Mouse (Mus musculus) liver, embryonic 16.5 days (tissue): ENCODE measurements around the gene Anks1. TPM values are rescaled to one million over a fixed set of nuclear protein-coding genes. Genes with fewer than 3 reads are reported as not detected.

Experiments
- ATAC-seq: fragments of 200-750 bp; cut with Nextera tagmentation; 2 replicates; pipeline ENCODE4 v1.8.0; 2017; ENCODE audit warnings: low read depth, mild to moderate bottlenecking, moderate number of reproducible peaks, moderate library complexity
- H3K27ac ChIP-seq: fragments of 300-500 bp; sonication (generic); 2 replicates; pipeline ENCODE4 v1.5.1; 2014; ENCODE audit warnings: mild to moderate bottlenecking, low read length
- H3K27me3 ChIP-seq: fragments of 300-500 bp; sonication (generic); 2 replicates; pipeline ENCODE4 v1.6.1; 2014; ENCODE audit warnings: low read depth, low read length, mixed read lengths; ENCODE audit not compliant: control insufficient read depth, insufficient read depth
- H3K36me3 ChIP-seq: fragments of 300-500 bp; sonication (generic); 2 replicates; pipeline ENCODE4 v1.6.1; 2014; ENCODE audit warnings: mild to moderate bottlenecking; ENCODE audit not compliant: control insufficient read depth, insufficient read depth
- H3K4me1 ChIP-seq: fragments of 300-500 bp; sonication (generic); 2 replicates; pipeline ENCODE4 v1.6.1; 2014; ENCODE audit warnings: low read depth, low read length, mixed read lengths; ENCODE audit not compliant: control insufficient read depth
- H3K4me2 ChIP-seq: fragments of 300-500 bp; sonication (generic); 2 replicates; pipeline ENCODE4 v1.6.1; 2014; ENCODE audit warnings: low read depth, low read length, mixed read lengths
- H3K4me3 ChIP-seq: fragments of 300-500 bp; sonication (generic); 2 replicates; pipeline ENCODE4 v1.5.1; 2014; ENCODE audit warnings: low read depth, mild to moderate bottlenecking, low read length
- H3K9ac ChIP-seq: fragments of 300-500 bp; sonication (generic); 2 replicates; pipeline ENCODE4 v1.6.1; 2014; ENCODE audit warnings: low read depth, low read length
- H3K9me3 ChIP-seq: fragments of 300-500 bp; sonication (generic); replicated peaks from 2 replicates; pipeline ENCODE4 v1.6.1; 2016; ENCODE audit warnings: low read length; ENCODE audit not compliant: control insufficient read depth
- WGBS: fragments of 180-500 bp; shearing (Covaris S2); extraction: QIAGEN DNeasy Blood & Tissue Kit; methylation state at CpG from one replicate; pipeline ENCODE4 v1.1.7; 2014; ENCODE audit not compliant: insufficient replicate concordance; 5-methylcytosine and 5-hydroxymethylcytosine counted together
- polyA plus RNA-seq: library from polyadenylated mRNA; unstranded; fragments of >200 nt; fragmentation: Nextera tagmentation; extraction: Ambion mirVana; gene quantifications from 2 replicates; pipeline ENCODE4 v1.2.1, GENCODE M21; 2015

The Anks1 gene
- polyA plus RNA-seq, 1 experiment from 2014 or later = 4.4 TPM

DNA sequence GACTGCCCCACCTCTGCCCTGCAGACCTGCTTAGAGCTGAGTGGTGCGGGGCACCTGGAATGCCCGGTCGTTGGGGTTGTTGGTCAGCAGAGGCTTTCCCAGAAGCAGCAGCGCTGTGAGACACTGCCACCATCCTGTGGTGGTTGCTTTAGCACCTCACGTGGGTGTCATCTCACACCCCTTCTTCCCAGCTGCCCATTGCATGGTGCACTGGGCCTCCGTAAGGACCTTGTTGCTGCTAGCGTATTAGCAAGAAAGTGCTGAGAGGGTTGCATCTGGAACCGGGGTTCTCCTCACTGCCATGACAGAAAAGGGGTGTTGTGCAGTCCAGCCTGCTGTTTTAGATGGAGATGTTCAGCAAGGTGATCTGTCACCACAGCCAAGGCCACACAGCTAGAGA is 97.1 kb downstream of the Anks1 start:
- WGBS = 53% methylated on average over 8 of the region's 8 CpGs
- Histone ChIP-seq H3K27ac (no peak overlapping the region), H3K9me3 (no peaks in the 10 kb centered on the region), H3K9ac (no peak overlapping the region), H3K4me1 (peaks cover 27% of the 10 kb centered on the region), H3K4me2 (no peak overlapping the region), H3K36me3 (no peaks in the 10 kb centered on the region), H3K4me3 (no peak overlapping the region), H3K27me3 (no peaks in the 10 kb centered on the region)
- no peak for ATAC-seq

DNA sequence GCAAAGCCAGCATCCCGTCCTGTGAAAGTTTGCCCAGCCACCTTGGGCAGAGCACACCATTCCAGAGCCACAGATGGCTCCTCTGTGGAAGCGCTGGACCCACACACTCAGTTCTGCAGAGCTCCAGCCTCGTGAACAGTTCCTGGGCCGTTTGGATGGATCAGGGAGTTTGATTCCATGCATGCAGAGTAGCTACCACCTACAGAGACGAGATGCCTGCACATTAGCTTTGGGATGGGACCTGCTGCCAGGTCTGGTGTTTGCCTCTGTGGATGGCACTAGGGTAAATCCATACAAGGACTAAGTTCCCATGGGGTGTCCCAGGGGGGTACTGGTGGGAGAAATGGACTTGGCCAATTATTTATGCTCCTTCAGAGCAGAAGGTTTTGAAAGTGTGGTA is 97.5 kb downstream of the Anks1 start:
- no peak overlapping the region for H3K9ac ChIP-seq
- H3K4me3 ChIP-seq = peak overlapping the region; percentile 49; the same call in 1 of the 2 replicates
- WGBS = 44% methylated on average over 5 of the region's 5 CpGs
- H3K4me1 ChIP-seq = peaks cover 27% of the 10 kb centered on the region
- ATAC-seq = no peak
- H3K4me2 ChIP-seq = peak overlapping the region; percentile 61
- no peaks in the 10 kb centered on the region for H3K27me3 ChIP-seq
- no peaks in the 10 kb centered on the region for H3K36me3 ChIP-seq
- H3K9me3 ChIP-seq = no peaks in the 10 kb centered on the region
- peak overlapping the region; percentile 73 for H3K27ac ChIP-seq

DNA sequence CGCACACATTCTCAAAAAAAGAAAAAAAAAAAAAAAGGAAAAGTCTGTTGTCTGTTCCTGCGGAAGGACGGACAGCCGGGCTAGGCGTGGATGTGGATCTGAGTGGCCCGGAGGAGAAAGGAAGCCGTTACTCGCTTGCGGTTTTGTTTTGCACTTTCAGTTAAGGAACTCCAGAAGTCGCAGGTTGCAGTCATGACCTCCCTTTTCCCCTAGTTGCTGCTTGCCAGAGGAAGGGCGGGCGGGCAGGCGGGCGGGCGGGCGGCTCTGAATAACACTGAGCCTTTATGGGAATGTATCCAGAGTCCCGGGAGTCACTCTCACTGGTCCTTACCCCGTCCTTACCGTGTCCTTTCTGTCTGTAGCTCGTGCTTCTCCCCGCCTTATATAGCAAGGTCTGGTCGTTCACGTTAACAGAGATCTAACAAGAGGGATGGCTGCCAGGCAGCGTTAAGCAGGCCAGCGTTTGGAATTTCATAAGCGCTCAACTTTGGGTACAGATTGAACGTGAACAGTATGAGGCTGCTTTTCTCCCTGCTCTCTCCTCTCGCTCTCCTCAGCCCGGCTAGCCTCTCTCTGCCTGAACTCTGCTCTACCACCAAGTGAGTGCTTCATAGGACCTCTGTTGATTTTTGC is 98.2 kb downstream of the Anks1 start:
- Histone ChIP-seq H3K4me3 (peak overlapping the region; percentile 49), H3K4me1 (peaks cover 28% of the 10 kb centered on the region), H3K4me2 (peak overlapping the region; percentile 61), H3K27ac (peak overlapping the region; percentile 73), H3K9me3 (no peaks in the 10 kb centered on the region), H3K36me3 (no peaks in the 10 kb centered on the region), H3K9ac (peak overlapping the region; percentile 47), H3K27me3 (no peaks in the 10 kb centered on the region)
- ATAC-seq = peak; percentile 48
- 3% methylated on average over 29 of the region's 29 CpGs for WGBS

DNA sequence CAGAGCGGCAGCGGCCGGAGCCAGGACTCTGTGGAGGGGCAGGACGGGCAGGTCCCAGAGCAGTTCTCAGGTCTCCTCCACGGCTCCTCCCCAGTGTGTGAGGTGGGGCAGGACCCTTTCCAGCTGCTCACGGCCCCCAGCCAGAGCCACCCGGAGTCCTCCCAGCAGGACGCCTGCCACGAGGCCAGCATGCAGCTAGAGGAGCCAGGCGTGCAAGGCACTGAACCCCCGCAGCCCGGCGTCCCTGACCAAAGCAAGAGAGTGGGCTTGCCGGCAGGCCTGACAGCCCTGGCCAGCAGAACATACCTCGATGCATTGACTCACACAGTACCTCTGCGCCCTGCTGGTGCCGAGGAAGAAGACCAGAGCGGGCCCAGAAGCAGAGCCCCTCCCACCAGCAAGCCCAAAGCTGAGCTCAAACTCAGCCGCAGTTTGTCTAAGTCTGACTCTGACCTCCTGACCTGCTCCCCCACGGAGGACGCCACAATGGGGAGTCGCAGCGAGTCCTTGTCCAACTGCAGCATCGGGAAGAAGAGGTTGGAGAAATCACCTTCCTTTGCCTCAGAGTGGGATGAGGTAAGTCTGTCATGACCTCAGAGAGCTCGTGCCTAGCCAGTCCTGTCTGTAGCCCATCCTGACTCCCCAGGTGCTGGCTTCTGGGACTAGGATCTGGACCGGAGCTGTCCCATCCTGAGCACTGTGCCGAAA is 98.9 kb downstream of the Anks1 start:
- Histone ChIP-seq H3K4me1 (peaks cover 35% of the 10 kb centered on the region), H3K4me3 (peak overlapping the region; percentile 49), H3K27me3 (no peaks in the 10 kb centered on the region), H3K9ac (peak overlapping the region; percentile 47), H3K27ac (peak overlapping the region; percentile 73), H3K36me3 (no peaks in the 10 kb centered on the region), H3K9me3 (no peaks in the 10 kb centered on the region), H3K4me2 (peak overlapping the region; percentile 61)
- ATAC-seq = peak; percentile 24; the same call in 1 of the 2 replicates
- WGBS = 7% methylated on average over 27 of the region's 27 CpGs

DNA sequence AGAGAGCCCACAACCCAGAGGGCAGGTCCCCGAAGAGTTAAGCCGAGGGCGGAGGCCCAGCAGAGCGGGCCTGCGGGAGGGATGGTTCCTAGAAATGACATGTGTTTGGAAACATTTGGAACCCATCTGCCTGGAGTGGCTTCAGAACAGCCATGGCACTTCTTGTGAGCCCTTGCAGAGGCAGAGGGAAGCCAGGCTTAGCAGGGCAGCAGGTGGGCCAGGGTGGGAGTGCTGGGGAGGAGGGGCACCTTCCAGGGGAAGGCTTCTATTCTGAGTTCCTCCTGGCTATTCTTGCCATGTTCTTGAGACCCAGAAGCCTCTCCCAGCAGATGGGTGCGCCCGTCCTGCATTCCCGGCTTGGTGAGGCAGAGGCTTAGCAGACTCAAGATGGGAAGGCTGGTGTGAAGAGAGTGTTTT is 99.5 kb downstream of the Anks1 start:
- Histone ChIP-seq H3K9me3 (no peaks in the 10 kb centered on the region), H3K9ac (peak overlapping the region; percentile 47), H3K27me3 (no peaks in the 10 kb centered on the region), H3K4me3 (peak overlapping the region; percentile 49), H3K4me1 (peaks cover 40% of the 10 kb centered on the region), H3K27ac (no peak overlapping the region; the same call in 1 of the 2 replicates), H3K36me3 (no peaks in the 10 kb centered on the region), H3K4me2 (peak overlapping the region; percentile 61)
- ATAC-seq = no peak
- WGBS = 11% methylated on average over 8 of the region's 8 CpGs

DNA sequence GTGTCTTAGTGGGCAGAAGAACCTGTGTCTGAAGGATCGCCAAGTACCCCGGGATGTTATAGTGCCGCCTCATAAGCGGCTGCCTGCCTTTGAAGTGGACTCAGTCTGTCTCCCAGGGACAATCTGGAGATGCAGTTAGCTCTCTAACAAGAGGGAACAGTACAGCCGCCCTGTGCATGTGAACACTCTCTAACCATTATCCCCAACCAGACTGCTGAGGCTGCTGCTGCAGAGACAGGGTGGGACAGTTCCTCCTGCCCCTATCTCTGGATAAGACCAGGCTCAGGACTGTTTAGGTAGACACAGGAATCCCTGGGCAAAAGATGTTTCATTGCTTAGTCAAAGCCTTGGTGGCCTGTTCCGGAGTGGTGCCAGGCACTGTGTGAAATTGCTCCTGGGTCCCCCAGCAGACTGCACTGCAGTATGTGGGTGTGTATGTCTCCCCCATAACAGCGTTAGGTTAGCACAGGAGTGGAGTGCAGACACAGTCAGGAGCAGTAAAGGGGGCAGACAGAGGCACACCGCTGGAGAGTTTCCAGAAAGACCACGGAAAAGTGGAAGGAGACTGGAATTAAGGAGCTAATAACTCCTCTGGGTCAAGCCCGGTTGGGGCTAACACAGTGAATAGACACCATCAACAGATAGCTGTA is 100.1 kb downstream of the Anks1 start:
- Histone ChIP-seq H3K9me3 (no peaks in the 10 kb centered on the region), H3K27me3 (no peaks in the 10 kb centered on the region), H3K27ac (no peak overlapping the region), H3K9ac (peak overlapping the region; percentile 47; the same call in 1 of the 2 replicates), H3K36me3 (no peaks in the 10 kb centered on the region), H3K4me1 (peaks cover 47% of the 10 kb centered on the region), H3K4me2 (peak overlapping the region; percentile 61), H3K4me3 (peak overlapping the region; percentile 49)
- WGBS = 43% methylated on average over 10 of the region's 10 CpGs
- ATAC-seq = no peak

DNA sequence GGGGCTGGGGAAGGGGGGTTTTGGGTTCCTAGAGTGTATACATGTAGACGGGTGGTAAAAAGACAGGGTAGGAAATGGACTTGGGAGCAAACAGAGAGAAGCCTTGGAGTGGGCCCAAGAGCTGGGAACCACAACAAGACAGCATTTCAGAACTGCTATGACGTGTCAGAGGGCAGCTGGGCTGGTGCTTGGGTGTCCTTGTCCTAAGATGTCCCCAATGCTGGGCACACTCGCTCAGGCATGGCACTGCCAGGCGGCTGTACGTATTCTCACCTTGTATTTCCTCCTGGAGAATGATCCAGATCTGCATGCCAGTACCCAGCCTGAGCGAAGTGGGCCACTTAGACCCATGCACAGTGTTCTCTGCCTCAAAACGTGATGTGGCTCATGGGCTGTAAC is 100.6 kb downstream of the Anks1 start:
- H3K27ac ChIP-seq = no peak overlapping the region
- 46% methylated on average over 7 of the region's 7 CpGs for WGBS
- no peaks in the 10 kb centered on the region for H3K9me3 ChIP-seq
- peaks cover 52% of the 10 kb centered on the region for H3K4me1 ChIP-seq
- H3K4me2 ChIP-seq = peak overlapping the region; percentile 61
- H3K27me3 ChIP-seq = no peaks in the 10 kb centered on the region
- H3K4me3 ChIP-seq = no peak overlapping the region
- ATAC-seq = no peak
- no peaks in the 10 kb centered on the region for H3K36me3 ChIP-seq
- H3K9ac ChIP-seq = no peak overlapping the region

DNA sequence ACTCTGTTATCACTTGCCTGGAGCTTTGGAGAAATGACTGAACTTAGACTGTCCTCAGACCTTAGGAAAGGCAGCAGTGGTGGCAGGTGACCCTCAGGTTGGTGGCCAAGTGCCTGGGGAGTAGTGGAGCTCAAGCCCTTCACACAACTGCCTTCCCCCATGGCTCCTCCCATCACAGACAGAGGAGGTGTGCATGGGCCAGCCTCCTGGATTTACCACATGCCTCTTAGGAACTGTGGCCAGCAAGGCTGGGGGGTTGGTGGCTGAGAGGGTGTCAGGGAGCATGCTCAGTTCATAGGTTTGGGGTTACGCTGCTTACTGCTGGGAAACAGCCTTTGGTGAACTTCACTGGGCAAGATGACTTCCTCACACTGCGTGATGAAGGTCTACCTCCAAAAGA is 101.8 kb downstream of the Anks1 start:
- ATAC-seq = no peak
- Histone ChIP-seq H3K4me1 (peaks cover 63% of the 10 kb centered on the region), H3K27ac (no peak overlapping the region), H3K4me3 (no peak overlapping the region), H3K36me3 (no peaks in the 10 kb centered on the region), H3K9ac (no peak overlapping the region), H3K4me2 (no peak overlapping the region), H3K9me3 (no peaks in the 10 kb centered on the region), H3K27me3 (no peaks in the 10 kb centered on the region)
- 55% methylated on average over 2 of the region's 2 CpGs for WGBS

DNA sequence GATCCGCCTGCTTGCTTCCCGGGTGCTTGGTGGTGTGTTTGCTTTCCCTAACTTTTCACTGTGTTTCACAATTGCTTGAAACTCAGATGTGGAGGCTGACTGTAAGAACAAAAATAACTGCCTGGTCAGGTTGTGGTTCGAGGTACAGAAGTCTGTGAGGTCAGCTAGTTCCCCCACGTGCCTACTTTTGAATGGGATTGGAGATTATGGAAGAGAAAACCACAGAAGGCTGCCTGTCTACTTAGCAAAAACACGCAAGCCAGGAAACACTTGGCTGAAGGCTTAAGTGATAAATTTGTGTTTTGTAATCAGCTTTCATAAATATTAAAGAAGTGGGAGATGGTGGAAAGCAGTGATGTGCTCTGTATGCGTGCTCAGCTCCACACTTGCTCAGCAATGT is 103.7 kb downstream of the Anks1 start:
- Histone ChIP-seq H3K4me1 (peaks cover 63% of the 10 kb centered on the region), H3K4me2 (peak overlapping the region; percentile 49), H3K9me3 (no peaks in the 10 kb centered on the region), H3K4me3 (no peak overlapping the region), H3K9ac (peak overlapping the region; percentile 40), H3K36me3 (no peaks in the 10 kb centered on the region), H3K27me3 (no peaks in the 10 kb centered on the region), H3K27ac (peak overlapping the region; percentile 65)
- ATAC-seq = no peak
- 21% methylated on average over 6 of the region's 6 CpGs for WGBS
